Mouse (Mus musculus): Measurements from ENCODE around the gene Usp35.
A peak's percentile ranks its signal among the peaks of the same experiment; 100 is the strongest.

Gene Usp35

GRCm38 (mm10) chr7:97346111-97346821, 14.4 kb upstream of the Usp35 start:
- DNase-seq (ENCODE audit: low read depth), result no peak

DNA sequence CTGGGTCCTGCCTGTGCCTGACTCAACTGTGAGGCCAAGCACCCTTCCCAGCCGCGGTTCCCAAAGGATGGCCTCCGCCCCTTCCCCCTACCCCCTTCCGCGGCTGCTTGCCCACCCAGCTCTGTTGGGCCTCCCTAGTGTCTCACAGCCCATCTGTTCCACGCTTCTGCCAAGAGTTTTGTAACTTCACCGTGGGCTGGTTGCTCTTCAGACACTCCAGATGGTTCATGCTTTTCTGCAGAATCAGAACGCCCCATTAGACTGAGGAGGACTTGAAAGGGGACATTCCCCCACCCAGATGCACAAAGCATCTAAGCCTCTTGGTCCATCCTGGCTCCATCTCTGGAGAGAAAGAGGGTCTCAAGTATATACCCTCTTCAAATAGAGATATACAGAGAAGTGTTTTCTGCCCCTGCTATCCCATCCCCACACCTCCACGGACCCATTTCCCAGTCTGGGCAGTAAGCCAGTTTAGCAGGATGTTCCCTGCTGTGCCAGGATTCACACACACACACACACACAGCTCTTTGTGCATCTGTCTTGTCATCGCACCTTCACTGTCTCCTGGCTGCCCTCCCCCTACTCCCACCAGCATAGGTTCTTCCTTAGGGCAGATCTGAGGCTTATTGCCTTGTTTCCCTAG, 13.5 kb upstream of the Usp35 start:
- DNase-seq (ENCODE audit: low read depth), result no peak

DNA sequence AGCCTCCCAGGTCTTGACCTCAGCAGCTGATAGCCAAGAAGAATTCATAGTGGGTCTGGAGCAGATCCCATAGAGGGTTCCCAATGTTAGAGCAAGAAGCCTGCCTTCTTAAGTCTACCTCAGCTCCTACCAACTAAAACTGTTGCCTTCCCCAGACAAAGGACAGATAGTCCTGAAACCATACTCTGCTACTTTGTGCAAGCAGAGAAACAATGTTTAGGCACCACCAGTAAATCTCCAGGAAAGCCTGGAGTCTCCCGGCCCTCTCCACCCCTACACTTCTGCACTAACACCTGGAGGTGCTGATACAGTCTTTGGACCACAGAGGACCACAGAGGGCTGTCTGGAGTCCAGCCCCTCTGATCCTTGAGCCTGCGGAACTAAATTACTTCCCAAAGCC, 12.8 kb upstream of the Usp35 start:
- no peak for DNase-seq (ENCODE audit: low read depth)

DNA sequence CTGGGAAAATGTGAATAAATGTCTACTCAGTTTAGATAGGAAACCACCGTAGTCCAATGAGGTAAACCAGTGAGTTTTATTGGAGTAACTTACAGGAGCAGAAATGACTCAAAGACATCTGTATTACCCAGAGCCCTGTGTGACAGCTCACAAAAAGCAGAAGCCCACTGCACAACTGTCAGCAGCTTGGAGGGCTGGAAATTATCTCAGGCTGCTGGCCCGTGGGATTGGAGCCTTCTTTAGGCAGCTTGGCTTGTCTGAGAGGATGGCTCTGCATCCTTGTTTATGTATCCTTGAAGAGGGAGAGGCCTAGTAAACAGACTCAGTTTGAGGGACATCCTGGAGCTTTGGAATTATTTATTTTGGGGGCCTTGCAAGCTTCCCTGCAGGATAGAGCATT, 11.1 kb upstream of the Usp35 start:
- DNase-seq (ENCODE audit: low read depth), result no peak

GRCm38 (mm10) chr7:97340907-97341849, 9.4 kb upstream of the Usp35 start:
- DNase-seq (ENCODE audit: low read depth), result no peak

DNA sequence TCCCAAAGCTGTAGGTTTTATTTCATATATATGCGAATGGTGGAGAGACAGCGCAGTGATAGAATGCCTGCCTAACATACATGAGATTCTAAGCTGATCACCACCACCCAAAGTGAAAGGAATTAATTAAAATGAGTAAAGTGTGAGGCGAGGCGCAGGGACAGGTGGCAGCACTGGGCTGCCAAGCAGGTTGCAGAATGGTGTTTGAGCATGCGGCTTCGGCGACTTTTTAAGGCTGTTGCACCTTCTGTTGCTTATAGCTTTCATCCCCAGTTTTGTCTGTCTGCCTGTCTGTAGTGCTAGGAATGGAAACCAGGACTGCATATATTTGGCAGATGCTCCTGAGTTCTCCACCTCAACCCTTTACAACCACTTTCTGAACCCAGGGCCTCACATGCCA, 7.8 kb upstream of the Usp35 start:
- no peak for DNase-seq (ENCODE audit: low read depth)

GRCm38 (mm10) chr7:97338593-97338992, 6.8 kb upstream of the Usp35 start:
- DNase-seq (ENCODE audit: low read depth), result no peak

- DNase-seq (ENCODE audit: low read depth), result no peak
These were observed 4.9 kb upstream of the Usp35 start for GRCm38 (mm10) chr7:97336678-97337077.

GRCm38 (mm10) chr7:97334406-97334805, 2.6 kb upstream of the Usp35 start:
- DNase-seq (ENCODE audit: low read depth), result no peak

- DNase-seq (ENCODE audit: low read depth), result peak; percentile 10
These were observed 1.5 kb upstream of the Usp35 start for GRCm38 (mm10) chr7:97333113-97333898.

DNA sequence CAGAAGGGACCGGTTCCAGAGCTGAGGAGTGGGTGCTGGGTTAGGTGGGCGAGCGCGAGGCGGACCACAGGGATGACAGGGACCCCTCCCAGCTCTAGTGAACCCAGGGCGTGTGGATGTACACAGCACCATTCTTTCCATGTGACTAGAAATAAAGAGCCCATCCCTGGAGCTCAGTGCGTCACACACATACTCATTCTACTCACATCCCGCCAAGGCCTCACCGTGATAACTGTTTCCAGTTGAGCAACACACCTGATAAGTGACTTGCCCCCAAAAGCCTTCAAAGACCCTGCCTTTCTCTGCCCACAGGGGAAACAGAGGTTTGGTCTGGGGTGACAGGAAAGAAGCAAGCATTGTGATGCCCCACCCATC, 834 bp upstream of the Usp35 start:
- DNase-seq (ENCODE audit: low read depth), result no peak

DNA sequence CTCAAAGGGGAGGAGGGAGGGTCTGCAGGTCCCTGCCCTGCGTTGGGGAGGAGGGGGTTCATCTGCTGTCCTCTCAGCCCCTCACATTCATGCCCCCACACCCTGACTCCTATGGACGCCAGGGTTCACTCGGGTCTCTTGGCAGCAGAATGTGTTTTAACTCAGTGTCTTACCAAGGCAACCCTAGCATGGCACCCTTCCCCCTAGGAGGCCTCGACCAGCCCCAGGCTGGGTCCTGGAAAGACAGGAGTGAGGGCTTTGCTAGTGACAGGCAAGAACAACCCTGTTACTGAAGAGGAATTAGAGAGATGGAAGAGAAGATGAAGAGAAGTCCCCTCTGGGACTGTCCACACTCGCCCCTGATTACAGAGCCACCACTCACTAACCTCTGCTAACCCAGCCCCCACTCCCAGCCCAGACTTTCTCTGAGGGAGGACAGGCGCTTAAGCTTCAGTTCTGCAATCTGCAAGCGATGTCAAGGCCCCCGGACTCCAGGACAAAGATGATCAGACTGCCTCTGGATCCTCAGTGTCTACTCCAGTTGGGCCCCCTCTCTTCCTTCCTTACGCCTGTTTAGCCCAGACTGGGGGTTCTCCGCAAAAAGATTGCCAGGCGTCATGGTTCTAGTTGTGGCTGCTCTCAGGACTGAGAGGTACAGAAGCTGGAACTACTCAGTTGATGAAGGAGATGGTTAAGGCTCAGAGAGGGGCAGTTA, 732 bp downstream of the Usp35 start:
- peak; percentile 12 for DNase-seq (ENCODE audit: low read depth)

- no peak for DNase-seq (ENCODE audit: low read depth)
These were observed 2.1 kb downstream of the Usp35 start for GRCm38 (mm10) chr7:97329676-97330075.

- no peak for DNase-seq (ENCODE audit: low read depth)
These were observed 2.8 kb downstream of the Usp35 start for GRCm38 (mm10) chr7:97328891-97329588.

- no peak for DNase-seq (ENCODE audit: low read depth)
These were observed 4.4 kb downstream of the Usp35 start for GRCm38 (mm10) chr7:97327376-97327775.

GRCm38 (mm10) chr7:97325156-97325985, 6.4 kb downstream of the Usp35 start:
- no peak for DNase-seq (ENCODE audit: low read depth)

- DNase-seq (ENCODE audit: low read depth), result no peak
These were observed 7.5 kb downstream of the Usp35 start for GRCm38 (mm10) chr7:97324342-97324741.

- DNase-seq (ENCODE audit: low read depth), result no peak
These were observed 14.1 kb downstream of the Usp35 start for GRCm38 (mm10) chr7:97317706-97318105.

- no peak for DNase-seq (ENCODE audit: low read depth)
These were observed 16.2 kb downstream of the Usp35 start for GRCm38 (mm10) chr7:97315656-97316055.

- no peak for DNase-seq (ENCODE audit: low read depth)
These were observed 17.2 kb downstream of the Usp35 start for GRCm38 (mm10) chr7:97314646-97315045.
